Mouse (Mus musculus) embryonic fibroblast, embryonic 13.5 days (primary cell): ENCODE results near the gene Zbp1. TPM values are rescaled to one million over a fixed set of nuclear protein-coding genes. Genes with fewer than 3 reads are reported as not detected.

Source experiments
- H3K27ac ChIP-seq: 2 replicates; pipeline ENCODE4 v1.5.1; 2012; ENCODE audit warnings: low read length, control low read depth, inconsistent platforms; ENCODE audit not compliant: insufficient read depth
- H3K4me1 ChIP-seq: 2 replicates; pipeline ENCODE4 v1.6.1; 2011; ENCODE audit warnings: low read length; ENCODE audit not compliant: control insufficient read depth, insufficient read depth
- H3K4me3 ChIP-seq: 2 replicates; pipeline ENCODE4 v1.5.1; 2011; ENCODE audit warnings: mild to moderate bottlenecking, control low read depth, low read length; ENCODE audit not compliant: insufficient read depth
- CTCF ChIP-seq: IDR thresholded peaks from 2 replicates; pipeline ENCODE4 v1.5.1; 2011; ENCODE audit warnings: mild to moderate bottlenecking, control low read depth, low read length, moderate library complexity, borderline replicate concordance; ENCODE audit not compliant: insufficient read depth
- POLR2A ChIP-seq: IDR thresholded peaks from 2 replicates; pipeline ENCODE4 v1.6.1; 2011; ENCODE audit warnings: low read depth, mild to moderate bottlenecking, control low read depth, low read length, moderate library complexity
- polyA plus RNA-seq: library from polyadenylated mRNA; stranded (reverse); fragments of >200 nt; gene quantifications from 2 replicates; pipeline ENCODE4 v1.2.4, GENCODE M21; 2011; ENCODE audit warnings: low read depth; ENCODE audit not compliant: missing spikeins, insufficient read length

Zbp1 gene
- polyA plus RNA-seq, 1 experiment, result 5.6 TPM

- peaks cover 55% of the 10 kb centered on the region for H3K4me1 ChIP-seq
- TF ChIP-seq CTCF (no peak), POLR2A (no peak)
- H3K27ac ChIP-seq, result peak overlapping the region; percentile 82
- H3K4me3 ChIP-seq, result no peak overlapping the region
These were observed 38.9 kb upstream of the Zbp1 start for GRCm38 (mm10) chr2:173257610-173258009.

- TF ChIP-seq CTCF (no peak), POLR2A (no peak)
- H3K27ac ChIP-seq, result peak overlapping the region; percentile 53
- no peak overlapping the region for H3K4me3 ChIP-seq
- H3K4me1 ChIP-seq, result peaks cover 52% of the 10 kb centered on the region
These were observed 37.8 kb upstream of the Zbp1 start for GRCm38 (mm10) chr2:173256552-173256949.

DNA sequence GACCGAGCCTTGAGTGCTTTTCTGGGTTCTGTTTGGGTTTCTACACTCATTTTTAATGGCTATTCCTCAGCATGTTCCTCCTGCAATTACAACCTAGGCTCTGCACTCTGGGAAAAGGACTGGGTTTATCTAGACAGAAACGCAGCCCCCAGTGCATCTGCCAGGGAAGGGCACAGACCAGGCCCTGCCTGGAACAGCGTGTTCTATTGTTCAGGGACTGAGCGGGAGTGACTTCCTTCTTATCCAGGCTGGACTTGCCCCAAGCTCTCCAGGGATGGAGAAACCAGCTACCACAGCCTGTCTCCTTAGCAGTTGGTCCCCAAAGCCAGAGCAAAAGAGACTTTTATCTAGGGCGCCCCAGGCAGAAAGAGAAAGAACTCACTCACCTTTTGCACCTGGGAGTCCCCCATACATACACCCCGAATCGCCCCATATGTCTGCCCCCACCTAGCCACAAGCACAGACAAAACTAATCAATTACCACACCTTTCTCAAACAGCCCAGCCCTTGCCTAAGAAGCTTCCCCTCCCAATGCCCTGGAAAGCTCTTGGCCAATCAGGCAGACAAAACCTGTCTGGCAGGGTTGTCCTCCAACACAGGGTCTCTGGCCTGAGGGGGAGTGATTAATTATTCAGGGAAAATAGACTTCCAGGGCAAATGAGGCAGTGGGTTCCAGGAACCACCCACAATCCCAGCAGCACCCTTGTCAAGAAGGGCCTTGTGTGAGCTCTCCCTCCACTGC is 37.3 kb upstream of the Zbp1 start:
- TF ChIP-seq POLR2A, result no peak
- TF ChIP-seq CTCF, result no peak
- Histone ChIP-seq H3K4me3 (no peak overlapping the region), H3K27ac (peak overlapping the region; percentile 53; the same call in 1 of the 2 replicates), H3K4me1 (peaks cover 53% of the 10 kb centered on the region)

DNA sequence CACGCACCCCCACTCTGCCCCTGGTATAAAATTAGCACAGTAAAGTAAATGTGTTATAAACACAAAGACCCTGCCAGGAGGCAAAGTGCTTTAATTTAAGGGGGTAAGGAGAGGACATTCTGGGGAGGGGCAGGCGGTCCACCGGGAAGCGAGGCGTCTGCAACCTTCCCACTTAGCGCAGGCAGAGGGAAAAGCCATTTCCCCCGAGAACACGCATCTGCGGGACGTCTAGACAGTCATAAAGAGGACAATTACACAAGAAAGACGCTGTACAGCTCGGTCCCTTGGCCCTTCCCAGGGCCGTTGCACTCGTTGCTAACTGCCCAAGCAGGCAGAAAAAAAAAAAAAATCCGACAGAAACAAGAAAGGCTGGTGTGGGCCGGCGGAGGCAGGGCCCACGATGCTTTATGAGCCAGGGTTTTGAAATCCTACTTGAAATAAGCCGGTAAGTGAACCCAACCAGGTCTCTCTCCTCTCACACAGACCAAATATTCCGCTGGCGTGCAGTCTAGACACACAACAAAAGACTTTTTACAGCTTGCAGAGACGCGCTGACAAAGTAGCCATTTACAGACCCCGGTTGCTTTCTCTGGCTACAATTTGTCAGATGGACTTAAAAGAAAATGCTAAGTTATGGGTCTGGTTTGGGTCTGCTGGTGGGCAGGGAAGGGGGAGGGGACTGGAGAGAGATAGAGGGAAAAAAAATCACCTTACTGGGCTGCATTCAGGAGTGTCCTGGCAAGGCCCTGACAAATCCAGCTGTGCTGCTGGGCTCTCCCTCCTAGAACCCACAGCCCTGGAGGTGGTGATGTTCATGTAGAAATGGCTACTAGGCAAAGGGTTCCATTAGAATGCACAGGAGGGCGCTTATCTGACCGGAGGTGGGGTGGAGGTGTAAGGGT is 35.3 kb upstream of the Zbp1 start:
- Histone ChIP-seq H3K4me3 (no peak overlapping the region), H3K27ac (peak overlapping the region; percentile 56), H3K4me1 (peaks cover 56% of the 10 kb centered on the region)
- TF ChIP-seq CTCF (no peak), POLR2A (no peak)

DNA sequence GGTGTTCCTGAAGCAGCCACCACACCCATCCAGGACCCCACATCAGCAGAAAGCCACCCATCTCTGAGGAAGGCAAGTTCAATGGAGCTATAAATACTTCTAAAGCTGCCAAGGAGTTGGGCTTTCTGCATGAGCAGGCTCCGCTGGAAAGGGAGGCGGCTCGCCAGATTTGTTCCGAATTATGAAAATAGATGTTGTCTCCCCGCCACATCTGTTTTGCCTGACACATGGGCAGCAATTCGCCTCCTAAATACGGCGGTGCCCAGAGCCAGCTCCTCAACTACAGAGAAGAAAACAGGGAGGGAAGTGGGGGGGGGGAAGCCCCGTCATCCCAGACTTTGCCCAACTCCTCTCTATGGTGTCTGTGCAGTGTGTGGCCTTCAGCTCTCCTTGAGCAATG is 33.0 kb upstream of the Zbp1 start:
- H3K4me3 ChIP-seq, result no peak overlapping the region
- TF ChIP-seq CTCF (no peak), POLR2A (no peak)
- peaks cover 45% of the 10 kb centered on the region for H3K4me1 ChIP-seq
- peak overlapping the region; percentile 72 for H3K27ac ChIP-seq

GRCm38 (mm10) chr2:173251133-173251532 is 32.4 kb upstream of the Zbp1 start:
- Histone ChIP-seq H3K4me1 (peaks cover 40% of the 10 kb centered on the region), H3K27ac (peak overlapping the region; percentile 72), H3K4me3 (no peak overlapping the region)
- TF ChIP-seq POLR2A, result no peak
- TF ChIP-seq CTCF, result no peak

DNA sequence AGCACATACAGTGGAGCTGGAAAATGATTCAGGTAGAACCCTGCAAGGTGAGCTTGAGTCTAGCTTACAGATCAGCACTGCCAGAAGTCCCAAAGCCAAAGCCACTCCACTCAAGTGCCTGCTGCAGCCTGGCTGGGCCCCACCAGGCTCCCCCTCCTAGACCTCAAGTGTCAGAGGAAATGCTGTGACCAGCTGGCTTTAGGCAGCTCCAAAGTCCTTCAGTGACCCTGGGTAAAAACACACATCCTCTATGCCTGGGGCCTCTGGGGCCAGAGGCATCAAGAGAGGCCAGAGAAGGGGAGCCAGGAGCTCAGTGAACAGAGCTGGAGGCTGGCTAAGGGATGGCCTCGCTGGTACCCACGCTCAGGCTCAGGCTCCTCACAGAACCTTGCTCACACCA is 31.7 kb upstream of the Zbp1 start:
- H3K4me3 ChIP-seq, result no peak overlapping the region
- peaks cover 38% of the 10 kb centered on the region for H3K4me1 ChIP-seq
- TF ChIP-seq CTCF, result no peak
- TF ChIP-seq POLR2A, result no peak
- H3K27ac ChIP-seq, result peak overlapping the region; percentile 72

DNA sequence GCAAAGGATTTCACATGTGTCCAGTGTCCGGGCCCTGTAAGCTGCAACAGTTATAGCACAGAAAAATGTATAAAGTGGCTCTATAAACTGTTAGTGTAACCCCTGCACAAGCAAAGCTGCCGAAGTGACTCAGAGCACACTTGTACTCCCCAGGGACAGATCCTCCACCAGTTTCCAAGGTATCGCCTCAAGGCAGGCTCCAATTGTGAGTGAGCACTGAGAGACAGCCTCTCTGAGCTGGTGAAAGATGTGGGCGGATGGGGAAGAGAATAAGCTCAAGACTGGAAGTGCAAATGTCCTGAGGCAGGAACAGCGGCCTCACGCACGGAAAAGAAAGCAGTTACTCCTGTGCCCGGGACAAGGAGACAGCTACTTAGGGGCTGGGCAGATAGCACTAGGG is 31.2 kb upstream of the Zbp1 start:
- no peak overlapping the region for H3K4me3 ChIP-seq
- H3K27ac ChIP-seq, result peak overlapping the region; percentile 72; the same call in 1 of the 2 replicates
- H3K4me1 ChIP-seq, result peaks cover 34% of the 10 kb centered on the region
- TF ChIP-seq CTCF (no peak), POLR2A (no peak)

- no peak overlapping the region for H3K4me3 ChIP-seq
- H3K27ac ChIP-seq, result no peak overlapping the region
- peaks cover 30% of the 10 kb centered on the region for H3K4me1 ChIP-seq
- TF ChIP-seq CTCF, result no peak
These were observed 30.7 kb upstream of the Zbp1 start for GRCm38 (mm10) chr2:173249386-173249785.

- no peak for TF ChIP-seq CTCF
- no peak for TF ChIP-seq POLR2A
- peaks cover 29% of the 10 kb centered on the region for H3K4me1 ChIP-seq
- no peak overlapping the region for H3K27ac ChIP-seq
- H3K4me3 ChIP-seq, result no peak overlapping the region
These were observed 30.1 kb upstream of the Zbp1 start for GRCm38 (mm10) chr2:173248822-173249221.
